Mouse (Mus musculus): ENCODE measurements around the gene Pole2. TPM values are rescaled to one million over a fixed set of nuclear protein-coding genes. Genes with fewer than 3 reads are reported as not detected.
"Not testable (repeated sequence)": the region's sequence is repeated elsewhere in the genome, so short reads cannot be mapped to it uniquely, and the experiment has no call there.

Gene Pole2
- total RNA-seq, 2 experiments from 2014 or later: 2.4 to 2.7 TPM

GRCm38 (mm10) chr12:69183583-69184308 is 44.2 kb downstream of the Pole2 start, which contains the start of the genes Rpl36al and Mgat2:
Gene Rpl36al, minus strand, starts transcription at chr12:69184083.
Gene Mgat2, plus strand, starts transcription at chr12:69184157.
- intact Hi-C loops (cut with DNase I): no loop called here
- DNase-seq: peak; percentile 99

- intact Hi-C loops (cut with DNase I): no loop called here
These were observed 46.2 kb downstream of the Pole2 start for GRCm38 (mm10) chr12:69181800-69182199.

DNA sequence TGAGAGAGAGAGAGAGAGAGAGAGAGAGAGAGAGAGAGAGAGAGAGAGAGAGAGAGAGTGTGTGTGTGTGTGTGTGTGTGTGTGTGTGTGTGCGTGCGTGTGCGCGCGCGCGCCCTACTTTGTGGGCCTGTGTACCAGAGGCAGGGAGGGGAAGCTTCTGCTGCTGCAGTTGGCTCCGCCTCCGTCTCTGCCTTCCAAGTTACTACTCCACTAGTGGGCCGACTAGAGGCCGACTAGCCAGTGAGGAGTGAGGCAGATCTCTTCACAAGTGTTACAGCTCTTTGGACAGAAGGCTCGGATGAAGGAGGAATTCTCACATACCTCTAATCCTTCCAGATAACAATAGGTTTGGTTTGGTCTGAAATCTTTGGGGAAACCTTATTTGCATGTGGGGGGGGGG is 48.6 kb downstream of the Pole2 start:
- no peak for DNase-seq
- intact Hi-C loops (cut with DNase I): no loop called here

More at GRCm38 (mm10) chr12:69181800-69182199, 46.2 kb downstream of the Pole2 start:
- no peak for DNase-seq

DNA sequence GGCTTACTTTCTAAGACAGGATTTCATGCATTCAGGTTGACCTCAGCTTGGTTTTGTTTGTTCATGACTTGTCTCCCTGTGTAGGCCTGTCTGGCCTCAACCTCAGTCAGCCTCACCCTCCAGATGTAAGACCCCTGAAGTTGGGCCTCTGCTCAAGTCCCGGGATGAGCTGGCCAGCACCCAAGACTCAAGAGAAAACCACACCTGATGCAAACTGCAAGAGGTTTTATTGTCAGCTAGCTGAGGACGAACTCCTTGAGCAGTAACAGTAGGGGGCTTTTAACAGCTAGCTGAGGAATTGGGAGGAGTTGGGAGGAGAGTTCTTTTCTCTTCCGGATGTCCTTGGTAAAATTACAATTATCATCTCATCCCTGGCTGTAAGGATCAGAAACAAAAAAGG is 50.5 kb downstream of the Pole2 start:
- intact Hi-C loops (cut with DNase I): no loop called here
- no peak for DNase-seq

DNA sequence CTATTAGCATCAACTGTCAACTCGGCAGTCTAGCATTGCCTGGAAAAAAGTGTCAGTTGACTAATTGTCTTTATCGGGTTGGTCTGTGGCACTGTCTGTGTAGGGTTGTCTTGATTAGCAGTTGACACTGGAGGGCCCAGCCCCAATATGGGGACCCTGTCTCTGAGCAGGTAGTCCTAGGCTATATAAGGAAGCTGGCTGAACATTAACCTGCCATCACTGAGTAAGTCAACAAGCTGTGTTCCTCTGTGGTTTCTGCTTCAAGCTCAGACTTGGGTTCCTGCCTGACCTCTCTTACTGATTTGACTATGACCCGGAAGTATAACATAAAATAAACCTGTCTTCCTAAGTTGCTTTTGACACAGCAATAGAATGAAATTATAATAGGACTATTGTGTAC is 52.0 kb downstream of the Pole2 start:
- DNase-seq: no peak
- intact Hi-C loops (cut with DNase I): no loop called here

DNA sequence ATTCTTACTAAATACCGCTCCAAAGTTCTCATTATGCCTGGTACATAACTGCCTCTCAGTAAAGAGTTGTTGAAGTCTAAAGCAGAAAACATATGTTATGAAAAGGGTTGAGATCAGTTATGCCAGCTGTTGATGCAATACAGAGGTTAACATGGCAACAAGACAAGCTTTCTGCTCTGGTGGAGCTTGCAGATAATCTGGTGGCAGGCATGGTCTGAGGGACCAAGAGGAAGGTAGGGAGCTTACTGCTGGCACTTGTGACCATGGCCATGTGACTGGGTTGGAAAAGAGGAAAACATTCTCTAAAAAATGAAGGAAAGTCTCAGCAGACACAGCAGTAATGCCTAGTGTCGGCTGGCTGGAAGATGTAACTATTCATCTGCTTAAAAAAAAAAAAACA is 56.7 kb downstream of the Pole2 start:
- DNase-seq: no peak
- intact Hi-C loops (cut with DNase I): no loop called here

GRCm38 (mm10) chr12:69168461-69169106 is 59.4 kb downstream of the Pole2 start, which contains the start of gene Lrr1:
Gene Lrr1, plus strand, starts transcription at chr12:69168814.
- intact Hi-C loops (cut with DNase I): no loop called here
- peak; percentile 88 for DNase-seq

- DNase-seq: no peak
- intact Hi-C loops (cut with DNase I): no loop called here
These were observed 60.1 kb downstream of the Pole2 start for GRCm38 (mm10) chr12:69167656-69168460.

DNA sequence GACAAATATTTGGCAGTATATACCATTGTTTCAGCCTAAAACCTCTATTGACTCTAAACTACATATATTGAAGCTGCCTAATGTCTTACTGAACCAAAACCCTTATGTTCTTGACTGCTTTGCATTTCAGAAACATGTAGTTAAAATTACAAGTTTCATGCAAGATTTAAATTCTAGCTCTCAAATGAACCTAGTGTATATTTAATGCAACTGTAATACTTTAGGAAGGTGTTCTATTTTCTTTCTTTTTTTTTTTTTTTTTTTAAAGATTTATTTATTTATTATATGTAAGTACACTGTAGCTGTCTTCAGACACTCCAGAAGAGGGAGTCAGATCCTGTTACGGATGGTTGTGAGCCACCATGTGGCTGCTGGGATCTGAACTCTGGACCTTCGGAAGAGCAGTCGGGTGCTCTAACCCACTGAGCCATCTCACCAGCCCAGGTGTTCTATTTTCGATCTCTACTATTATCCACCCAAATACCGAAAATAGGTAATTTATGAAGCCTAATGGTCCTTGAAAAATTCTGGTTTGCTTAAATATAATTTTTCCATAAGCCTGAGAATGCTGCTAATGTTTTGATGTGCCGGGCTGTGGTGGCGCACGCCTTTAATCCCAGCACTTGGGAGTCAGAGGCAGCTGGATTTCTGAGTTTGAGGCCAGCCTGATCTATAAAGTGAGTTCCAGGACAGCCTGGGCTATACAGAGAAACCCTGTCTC is 61.0 kb downstream of the Pole2 start:
- DNase-seq; intact Hi-C loops (cut with DNase I): not testable (repeated sequence)

- no peak for DNase-seq
- intact Hi-C loops (cut with DNase I): no loop called here
These were observed 63.1 kb downstream of the Pole2 start for GRCm38 (mm10) chr12:69164904-69165303.

- DNase-seq; intact Hi-C loops (cut with DNase I): not testable (repeated sequence)
These were observed 64.4 kb downstream of the Pole2 start for GRCm38 (mm10) chr12:69163586-69163985.

GRCm38 (mm10) chr12:69160677-69161076 is 67.3 kb downstream of the Pole2 start:
- DNase-seq; intact Hi-C loops (cut with DNase I): not testable (repeated sequence)

DNA sequence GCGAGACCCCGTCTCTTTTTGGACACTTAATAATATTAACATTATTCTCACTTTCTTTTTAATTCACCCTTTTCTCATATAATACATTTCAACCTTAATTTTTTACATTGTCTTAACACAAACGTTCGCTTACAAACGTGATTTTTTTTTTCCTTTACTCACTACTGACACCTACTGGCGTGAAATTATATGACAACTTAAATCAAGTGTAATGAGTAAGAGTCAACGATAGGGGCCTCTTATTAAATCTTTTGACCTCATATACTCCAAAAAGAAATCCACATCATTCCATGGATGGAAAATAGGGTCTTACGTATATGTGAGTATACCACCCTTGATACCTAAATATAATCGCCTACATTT is 68.4 kb downstream of the Pole2 start:
- no peak for DNase-seq

DNA sequence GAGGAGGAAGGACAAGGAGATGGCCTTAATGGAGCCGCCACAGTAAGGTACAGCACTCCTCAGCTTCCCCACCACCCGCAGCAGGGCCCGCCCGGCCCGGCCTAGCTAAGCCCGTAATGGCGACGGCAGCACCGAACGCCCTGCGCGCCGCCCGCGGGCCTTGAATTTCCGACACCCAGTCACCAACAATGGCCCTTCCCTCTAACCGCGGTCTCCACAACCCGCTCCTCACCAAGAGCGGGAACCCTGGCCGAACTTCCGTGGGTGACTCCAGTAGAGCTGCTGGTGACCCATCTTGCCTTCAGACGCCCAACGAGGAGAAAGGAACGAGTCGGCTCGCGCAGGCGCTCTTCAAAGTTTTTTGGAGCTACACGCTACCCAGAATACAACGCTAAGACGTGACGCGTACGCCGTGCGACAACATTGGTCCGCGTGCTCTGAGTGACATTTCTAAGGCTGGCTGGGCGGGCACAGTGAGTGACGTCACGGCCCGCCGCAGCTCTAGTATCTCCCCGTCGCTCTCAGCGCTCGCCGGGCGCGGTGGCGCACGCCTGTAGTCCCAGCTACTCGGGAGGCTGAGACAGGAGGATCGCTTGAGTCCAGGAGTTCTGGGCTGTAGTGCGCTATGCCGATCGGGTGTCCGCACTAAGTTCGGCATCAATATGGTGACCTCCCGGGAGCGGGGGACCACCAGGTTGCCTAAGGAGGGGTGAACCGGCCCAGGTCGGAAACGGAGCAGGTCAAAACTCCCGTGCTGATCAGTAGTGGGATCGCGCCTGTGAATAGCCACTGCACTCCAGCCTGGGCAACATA is 69.0 kb downstream of the Pole2 start, which contains the start of gene Rps29:
Rps29 (minus strand) TSS at position 422 of the 813 bp plus-strand sequence.
- peak; percentile 97 for DNase-seq
- intact Hi-C loops (cut with DNase I): not testable (repeated sequence)

More for the DNA sequence above, 68.4 kb downstream of the Pole2 start:
- intact Hi-C loops (cut with DNase I): no loop called here

DNA sequence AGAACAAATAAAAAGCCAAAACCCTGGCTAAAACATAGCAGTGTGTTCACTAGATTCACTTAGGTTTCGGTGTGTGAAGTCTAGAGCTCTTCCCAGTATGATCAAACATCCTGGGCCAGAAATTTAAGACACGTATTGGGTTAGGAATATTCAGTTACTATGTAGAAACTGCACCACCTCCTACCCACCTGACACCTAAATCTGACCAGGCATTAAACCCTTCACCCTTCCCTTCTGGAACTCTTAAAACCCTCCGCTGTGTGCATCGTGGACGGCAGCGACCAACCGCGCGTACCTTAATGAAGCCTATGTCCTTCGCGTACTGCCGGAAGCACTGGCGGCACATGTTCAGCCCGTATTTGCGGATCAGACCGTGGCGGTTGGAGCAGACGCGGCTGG is 69.6 kb downstream of the Pole2 start:
- intact Hi-C loops (cut with DNase I): no loop called here
- no peak for DNase-seq

- DNase-seq: no peak
- intact Hi-C loops (cut with DNase I): no loop called here
These were observed 70.9 kb downstream of the Pole2 start for GRCm38 (mm10) chr12:69157107-69157506.

GRCm38 (mm10) chr12:69156436-69156835 is 71.6 kb downstream of the Pole2 start:
- DNase-seq: no peak
- intact Hi-C loops (cut with DNase I): no loop called here

- intact Hi-C loops (cut with DNase I): no loop called here
- DNase-seq: no peak
These were observed 72.1 kb downstream of the Pole2 start for GRCm38 (mm10) chr12:69155923-69156322.

All from left cerebral cortex, postnatal 4 days (tissue).